Mouse (Mus musculus) pancreas, adult 10 weeks (tissue): ENCODE results near the gene Edem1. TPM values are rescaled to one million over a fixed set of nuclear protein-coding genes. Genes with fewer than 3 reads are reported as not detected.

Experiments
- polyA plus RNA-seq: library from polyadenylated mRNA; stranded (reverse); fragments of 350-450 nt; fragmentation: Illumina TruSeq; extraction: RNeasy Lipid Tissue Mini Kit (QIAGEN cat#74804); gene quantifications from one replicate; pipeline ENCODE4 v1.2.3, GENCODE M21; 2015; ENCODE audit warnings: low read depth, low replicate concordance; ENCODE audit not compliant: insufficient read depth

The Edem1 gene
- polyA plus RNA-seq = 102 TPM

GRCm38 (mm10) chr6:108828234-108828868 lies at the start of gene Edem1:
TSS of gene Edem1 (plus strand) at chr6:108828641.

GRCm38 (mm10) chr6:108782526-108783183 lies 45.8 kb upstream of the Edem1 start, which contains the start of gene Arl8b:
TSS of gene Arl8b (plus strand) at chr6:108783099.

Other genes starting within 250 kb of the Edem1 start
- gene Bhlhe40, start 168.0 kb upstream of the Edem1 start, polyA plus RNA-seq = 5.5 TPM
- gene Arl8b, start 45.5 kb upstream of the Edem1 start, polyA plus RNA-seq = 14.0 TPM